Mouse (Mus musculus): ENCODE measurements around the gene 4930558K02Rik.

- TF ChIP-seq EP300 (IDR thresholded peaks at IDR 0.05; ENCODE audit: insufficient read depth, low read depth, low read length) (no peak), CTCF (IDR thresholded peaks at IDR 0.05) (no peak), POLR2A (IDR thresholded peaks at IDR 0.05; ENCODE audit: insufficient read depth, low read depth, low read length) (no peak)
Observed at GRCm38 (mm10) chr1:161978173-161978700, 1.2 kb downstream of the 4930558K02Rik start.

Measured in heart, adult 2 months (tissue).